In the genomic region with DNA sequence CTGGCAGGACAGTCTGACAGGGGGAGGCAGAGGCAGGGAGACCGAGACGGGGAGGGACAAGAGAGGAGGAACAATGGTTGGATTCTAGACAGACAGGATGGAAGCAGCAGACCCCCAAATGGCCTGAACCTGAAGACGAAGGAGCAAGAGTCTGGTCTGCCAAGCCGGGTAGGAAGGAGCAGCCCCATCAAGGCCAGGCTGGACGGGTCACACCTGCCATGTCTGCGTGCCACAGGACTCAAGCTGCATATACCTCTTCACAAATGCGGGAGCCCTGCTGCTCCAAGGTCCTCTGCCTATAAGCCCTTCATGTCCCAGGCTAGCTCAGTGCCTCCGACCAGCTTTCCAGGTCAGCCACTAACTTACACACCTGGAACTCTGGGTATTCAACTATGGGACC, we compare ENCODE assay signal across 13 mouse cellular contexts. TPM values are rescaled to one million over a fixed set of nuclear protein-coding genes. Genes with fewer than 3 reads are reported as not detected.
DNase-seq lines count a peak whose midpoint lies in the region; ATAC-seq and TF ChIP-seq lines count a peak whose summit lies in the region.
"Had no signal": no experiment of that assay in that cellular context is flagged by ENCODE, and none has a peak within 500 bp of the region (broad histone marks: within the 10 kb centered on the region; RNA-seq: fewer than 3 reads in every experiment).

No protein-coding gene starts in this region.

- H3K4me2 ChIP-seq in forebrain, embryonic 13.5 days = no peak overlapping the region
- H3K4me2 ChIP-seq in forebrain, embryonic 14.5 days (ENCODE audit: low read length) = no peak overlapping the region
- H3K4me2 ChIP-seq in hindbrain, embryonic 12.5 days (replicated peaks) = no peak overlapping the region
- no peak overlapping the region for H3K4me2 ChIP-seq in liver, embryonic 12.5 days
- no peak overlapping the region for H3K4me2 ChIP-seq in heart, postnatal 0 days (ENCODE audit: low read depth, low read length)
- H3K4me2 ChIP-seq: liver, embryonic 11.5 days had no signal

- no peaks in the 10 kb centered on the region for H3K9me3 ChIP-seq in forebrain, embryonic 13.5 days (replicated peaks)
- H3K9me3 ChIP-seq in forebrain, embryonic 14.5 days (replicated peaks; ENCODE audit: control insufficient read depth, low read length) = no peaks in the 10 kb centered on the region
- no peaks in the 10 kb centered on the region for H3K9me3 ChIP-seq in hindbrain, embryonic 12.5 days (replicated peaks)
- no peaks in the 10 kb centered on the region for H3K9me3 ChIP-seq in hindbrain, embryonic 10.5 days
- no peaks in the 10 kb centered on the region for H3K9me3 ChIP-seq in liver, embryonic 12.5 days (replicated peaks)
- H3K9me3 ChIP-seq in heart, postnatal 0 days (replicated peaks; ENCODE audit: control insufficient read depth, low read length) = no peaks in the 10 kb centered on the region

- no peak for DNase-seq in forebrain, embryonic 14.5 days (ENCODE audit: low spot score)
- DNase-seq in hindbrain, embryonic 10.5 days (ENCODE audit: low spot score) = no peak
- DNase-seq in liver = peak; percentile 2
- no peak for DNase-seq in heart, postnatal 0 days (ENCODE audit: low spot score)
- DNase-seq: lung, postnatal 10 days had no signal

- TF ChIP-seq CTCF in heart, postnatal 0 days (IDR thresholded peaks at IDR 0.05; ENCODE audit: low read depth) = no peak

- H3K27me3 ChIP-seq in forebrain, embryonic 13.5 days = no peaks in the 10 kb centered on the region
- H3K27me3 ChIP-seq in forebrain, embryonic 14.5 days (replicated peaks; ENCODE audit: control insufficient read depth, insufficient read depth, low read length) = no peaks in the 10 kb centered on the region
- H3K27me3 ChIP-seq in hindbrain, embryonic 12.5 days = no peaks in the 10 kb centered on the region
- H3K27me3 ChIP-seq in hindbrain, embryonic 10.5 days (ENCODE audit: insufficient read depth, poor library complexity, severe bottlenecking) = no peaks in the 10 kb centered on the region
- no peaks in the 10 kb centered on the region for H3K27me3 ChIP-seq in liver, embryonic 12.5 days (replicated peaks)
- H3K27me3 ChIP-seq in heart, postnatal 0 days (ENCODE audit: control insufficient read depth, insufficient read depth, low read length) = no peaks in the 10 kb centered on the region

- no peak overlapping the region; the same call in 1 of the 2 replicates for H3K27ac ChIP-seq in forebrain, embryonic 13.5 days
- no peak overlapping the region for H3K27ac ChIP-seq in forebrain, embryonic 14.5 days (ENCODE audit: low read depth, low read length)
- H3K27ac ChIP-seq in hindbrain, embryonic 12.5 days = 0 out of 2 replicates have a peak overlapping the region, but pooled peaks have one; percentile 30
- no peak overlapping the region for H3K27ac ChIP-seq in hindbrain, embryonic 10.5 days
- H3K27ac ChIP-seq in liver, embryonic 12.5 days = no peak overlapping the region; the same call in 1 of the 2 replicates
- peak overlapping the region; percentile 99 for H3K27ac ChIP-seq in heart, postnatal 0 days (ENCODE audit: low read depth)

- no peak for TF ChIP-seq EP300 in heart, postnatal 0 days (IDR thresholded peaks at IDR 0.05; ENCODE audit: low read depth)

- peaks cover 21% of the 10 kb centered on the region for H3K36me3 ChIP-seq in forebrain, embryonic 13.5 days (ENCODE audit: poor library complexity, severe bottlenecking)
- H3K36me3 ChIP-seq in forebrain, embryonic 14.5 days (ENCODE audit: control insufficient read depth, insufficient read depth, low read length) = peaks cover 22% of the 10 kb centered on the region
- H3K36me3 ChIP-seq in hindbrain, embryonic 12.5 days = peaks cover 10% of the 10 kb centered on the region
- H3K36me3 ChIP-seq in hindbrain, embryonic 10.5 days = peaks cover 47% of the 10 kb centered on the region
- peaks cover 44% of the 10 kb centered on the region for H3K36me3 ChIP-seq in liver, embryonic 12.5 days
- H3K36me3 ChIP-seq in heart, postnatal 0 days (replicated peaks; ENCODE audit: control insufficient read depth, insufficient read depth, low read length) = peaks cover 16% of the 10 kb centered on the region

- peak overlapping the region; percentile 38; the same call in 1 of the 2 replicates for H3K9ac ChIP-seq in forebrain, embryonic 13.5 days
- no peak overlapping the region for H3K9ac ChIP-seq in forebrain, embryonic 14.5 days (ENCODE audit: low read length)
- H3K9ac ChIP-seq in hindbrain, embryonic 12.5 days = 0 out of 2 replicates have a peak overlapping the region, but pooled peaks have one; percentile 35
- no peak overlapping the region for H3K9ac ChIP-seq in liver, embryonic 12.5 days
- H3K9ac ChIP-seq in heart, postnatal 0 days (replicated peaks; ENCODE audit: low read depth, low read length) = no peak overlapping the region

- H3K4me3 ChIP-seq in forebrain, embryonic 13.5 days = no peak overlapping the region
- H3K4me3 ChIP-seq in forebrain, embryonic 14.5 days (ENCODE audit: low read depth, low read length) = no peak overlapping the region
- no peak overlapping the region for H3K4me3 ChIP-seq in hindbrain, embryonic 12.5 days
- H3K4me3 ChIP-seq in hindbrain, embryonic 10.5 days = no peak overlapping the region
- no peak overlapping the region for H3K4me3 ChIP-seq in liver, embryonic 12.5 days
- H3K4me3 ChIP-seq in heart, postnatal 0 days (ENCODE audit: low read depth, low read length) = no peak overlapping the region

- H3K4me1 ChIP-seq in forebrain, embryonic 13.5 days = peaks cover 52% of the 10 kb centered on the region
- H3K4me1 ChIP-seq in forebrain, embryonic 14.5 days (ENCODE audit: control insufficient read depth, insufficient read depth, low read length) = no peaks in the 10 kb centered on the region
- peaks cover 57% of the 10 kb centered on the region for H3K4me1 ChIP-seq in hindbrain, embryonic 12.5 days
- peaks cover 78% of the 10 kb centered on the region for H3K4me1 ChIP-seq in hindbrain, embryonic 10.5 days (replicated peaks)
- peaks cover 59% of the 10 kb centered on the region for H3K4me1 ChIP-seq in liver, embryonic 12.5 days
- peaks cover 49% of the 10 kb centered on the region for H3K4me1 ChIP-seq in heart, postnatal 0 days (ENCODE audit: control insufficient read depth, insufficient read depth)

- 90% methylated on average over 8 of the region's 8 CpGs for WGBS in forebrain, embryonic 13.5 days
- WGBS in forebrain, embryonic 14.5 days = 90% methylated on average over 8 of the region's 8 CpGs
- 87% methylated on average over 8 of the region's 8 CpGs for WGBS in hindbrain, embryonic 12.5 days
- 90% methylated on average over 8 of the region's 8 CpGs for WGBS in hindbrain, embryonic 10.5 days
- WGBS in liver, embryonic 12.5 days (ENCODE audit: insufficient replicate concordance) = 81% methylated on average over 8 of the region's 8 CpGs
- 78% methylated on average over 8 of the region's 8 CpGs for WGBS in heart, postnatal 0 days

- ATAC-seq in forebrain, embryonic 13.5 days = no peak
- no peak for ATAC-seq in forebrain, embryonic 14.5 days
- ATAC-seq in hindbrain, embryonic 12.5 days (ENCODE audit: low FRiP score) = no peak
- no peak for ATAC-seq in liver, embryonic 12.5 days
- no peak for ATAC-seq in heart, postnatal 0 days (ENCODE audit: insufficient read depth, low read depth)
- ATAC-seq: activated CD4-positive, CD25-positive, alpha-beta regulatory T cell, adult 4 months had no signal

RNA-seq across cellular contexts. Expression of a gene that starts 13.2 kb away (rescaled TPM):
- polyA plus RNA-seq in forebrain, embryonic 13.5 days (2015; fragmentation: Nextera tagmentation; extraction: Ambion mirVana) = 393 and 412 TPM in 2 replicates
- 370 and 449 TPM in 2 replicates for polyA plus RNA-seq in forebrain, embryonic 14.5 days (2014; fragmentation: Nextera tagmentation; extraction: Ambion mirVana)
- 307 and 342 TPM in 2 replicates for polyA plus RNA-seq in hindbrain, embryonic 12.5 days (2016; fragmentation: Nextera tagmentation; extraction: Ambion mirVana)
- polyA plus RNA-seq in hindbrain, embryonic 10.5 days (2016; fragmentation: Nextera tagmentation; extraction: Ambion mirVana) = 359 and 398 TPM in 2 replicates
- polyA plus RNA-seq in liver, embryonic 12.5 days (2016; fragmentation: Nextera tagmentation; extraction: Ambion mirVana) = 290 and 291 TPM in 2 replicates
- total RNA-seq in heart, postnatal 0 days (2014; rRNA removed; ENCODE audit: low replicate concordance) = 431 and 682 TPM in 2 replicates
- 1,145 and 1,161 TPM in 2 replicates for polyA plus RNA-seq in heart, postnatal 0 days (2015; fragmentation: Nextera tagmentation; extraction: Ambion mirVana)

RNA-seq across cellular contexts. Expression of a gene that starts 28.1 kb away (rescaled TPM):
- polyA plus RNA-seq in forebrain, embryonic 13.5 days (2015; fragmentation: Nextera tagmentation; extraction: Ambion mirVana) = 613 and 652 TPM in 2 replicates
- 806 and 815 TPM in 2 replicates for polyA plus RNA-seq in forebrain, embryonic 14.5 days (2014; fragmentation: Nextera tagmentation; extraction: Ambion mirVana)
- polyA plus RNA-seq in hindbrain, embryonic 12.5 days (2016; fragmentation: Nextera tagmentation; extraction: Ambion mirVana) = 646 and 653 TPM in 2 replicates
- 714 and 783 TPM in 2 replicates for polyA plus RNA-seq in hindbrain, embryonic 10.5 days (2016; fragmentation: Nextera tagmentation; extraction: Ambion mirVana)
- 371 and 378 TPM in 2 replicates for polyA plus RNA-seq in liver, embryonic 12.5 days (2016; fragmentation: Nextera tagmentation; extraction: Ambion mirVana)
- total RNA-seq in heart, postnatal 0 days (2014; rRNA removed; ENCODE audit: low replicate concordance) = 253 and 327 TPM in 2 replicates
- polyA plus RNA-seq in heart, postnatal 0 days (2015; fragmentation: Nextera tagmentation; extraction: Ambion mirVana) = 380 and 391 TPM in 2 replicates

RNA-seq across cellular contexts. Expression of a gene that starts 28.3 kb away (rescaled TPM):
- polyA plus RNA-seq in forebrain, embryonic 13.5 days (2015; fragmentation: Nextera tagmentation; extraction: Ambion mirVana) = 59.4 and 61.9 TPM in 2 replicates
- polyA plus RNA-seq in forebrain, embryonic 14.5 days (2014; fragmentation: Nextera tagmentation; extraction: Ambion mirVana) = 30.1 and 43.0 TPM in 2 replicates
- 57.1 and 62.8 TPM in 2 replicates for polyA plus RNA-seq in hindbrain, embryonic 12.5 days (2016; fragmentation: Nextera tagmentation; extraction: Ambion mirVana)
- polyA plus RNA-seq in hindbrain, embryonic 10.5 days (2016; fragmentation: Nextera tagmentation; extraction: Ambion mirVana) = 71.9 and 84.2 TPM in 2 replicates
- 65.1 and 69.8 TPM in 2 replicates for polyA plus RNA-seq in liver, embryonic 12.5 days (2016; fragmentation: Nextera tagmentation; extraction: Ambion mirVana)
- 17.6 and 21.3 TPM in 2 replicates for total RNA-seq in heart, postnatal 0 days (2014; rRNA removed; ENCODE audit: low replicate concordance)
- 23.3 and 26.7 TPM in 2 replicates for polyA plus RNA-seq in heart, postnatal 0 days (2015; fragmentation: Nextera tagmentation; extraction: Ambion mirVana)

RNA-seq across cellular contexts. Expression of a gene that starts 44.1 kb away (rescaled TPM):
- polyA plus RNA-seq in forebrain, embryonic 13.5 days (2015; fragmentation: Nextera tagmentation; extraction: Ambion mirVana) = 0.15 TPM in 1 of 2 replicates, not detected in the other
- not detected in 2 replicates for polyA plus RNA-seq in forebrain, embryonic 14.5 days (2014; fragmentation: Nextera tagmentation; extraction: Ambion mirVana)
- polyA plus RNA-seq in hindbrain, embryonic 12.5 days (2016; fragmentation: Nextera tagmentation; extraction: Ambion mirVana) = 0.09 and 0.10 TPM in 2 replicates
- polyA plus RNA-seq in hindbrain, embryonic 10.5 days (2016; fragmentation: Nextera tagmentation; extraction: Ambion mirVana) = 0.10 and 0.16 TPM in 2 replicates
- not detected in 2 replicates for polyA plus RNA-seq in liver, embryonic 12.5 days (2016; fragmentation: Nextera tagmentation; extraction: Ambion mirVana)
- total RNA-seq in heart, postnatal 0 days (2014; rRNA removed; ENCODE audit: low replicate concordance) = not detected in 2 replicates
- polyA plus RNA-seq in heart, postnatal 0 days (2015; fragmentation: Nextera tagmentation; extraction: Ambion mirVana) = not detected in 2 replicates
- total RNA-seq: gastrocnemius, adult 18-20 months; left cerebral cortex, adult 8-10 months had no signal
- polyA plus RNA-seq: activated CD4-positive, CD25-positive, alpha-beta regulatory T cell, adult 4 months; liver, embryonic 11.5 days; stomach, embryonic 16.5 days had no signal

Comparison
In these comparisons a context has a peak if more than half of its experiments do, and no peak if none do; other contexts are left out.
1. H3K27ac ChIP-seq: peak in hindbrain, embryonic 12.5 days (single experiment) and heart, postnatal 0 days (single experiment); none in forebrain, embryonic 13.5 days (single experiment), forebrain, embryonic 14.5 days (single experiment), hindbrain, embryonic 10.5 days (single experiment) and liver, embryonic 12.5 days (single experiment).
2. H3K9ac ChIP-seq: peak in forebrain, embryonic 13.5 days (single experiment) and hindbrain, embryonic 12.5 days (single experiment); none in forebrain, embryonic 14.5 days (single experiment), liver, embryonic 12.5 days (single experiment) and heart, postnatal 0 days (single experiment).